Mouse (Mus musculus): ENCODE measurements at regions not wholly inside any gene's neighbourhood (a gene's known extent, or its start where the extent isn't known, plus 50 kb on each side); places are given as distances from the start of the nearest gene placed in this dataset.
"Not testable (repeated sequence)": the region's sequence is repeated elsewhere in the genome, so short reads cannot be mapped to it uniquely, and the experiment has no call there.

- in situ Hi-C loops (cut with MboI; ENCODE audit: low pct_ligation_motif_present, low pct_unique_long_range_greater_than_20kb, low sequenced_read_pairs) (no loop called here), dilution Hi-C loops (cut with MboI; ENCODE audit: extremely low pct_ligation_motif_present, extremely low pct_unique_long_range_greater_than_20kb, low sequenced_read_pairs) (no loop called here)
- TF ChIP-seq ETS1 (conservative IDR thresholded peaks at IDR 0.05; ENCODE audit: low read depth, low read length) (no peak), IRF4 (IDR thresholded peaks at IDR 0.05; ENCODE audit: low read depth, low read length) (no peak), ZMIZ1 (IDR thresholded peaks at IDR 0.05; ENCODE audit: low read depth, low read length) (no peak), RCOR1 (conservative IDR thresholded peaks at IDR 0.05; ENCODE audit: low read depth, low read length) (no peak), MEF2A (IDR thresholded peaks at IDR 0.05; ENCODE audit: borderline replicate concordance, low read depth, low read length) (no peak), POLR2AphosphoS2 (IDR thresholded peaks at IDR 0.05; ENCODE audit: low read depth, low read length) (no peak), UBTF (IDR thresholded peaks at IDR 0.05; ENCODE audit: low read depth, low read length) (no peak), MAFK (IDR thresholded peaks at IDR 0.05; ENCODE audit: insufficient replicate concordance, low read length) (no peak), SIN3A (IDR thresholded peaks at IDR 0.05; ENCODE audit: low read length) (no peak), KAT2A (IDR thresholded peaks at IDR 0.05; ENCODE audit: insufficient replicate concordance, low read length) (no peak), BHLHE40 (IDR thresholded peaks at IDR 0.05; ENCODE audit: low read depth, low read length) (no peak), E2F4 (IDR thresholded peaks at IDR 0.05; ENCODE audit: insufficient replicate concordance, low read depth, low read length) (no peak), MAZ (IDR thresholded peaks at IDR 0.05; ENCODE audit: low read depth, low read length) (no peak), CTCF (conservative IDR thresholded peaks at IDR 0.05 in 1 of 2, IDR thresholded peaks at IDR 0.05 in 1 of 2; ENCODE audit: low read depth in 2 of 2, low read length in 2 of 2) (no peak), MAX (IDR thresholded peaks at IDR 0.05; ENCODE audit: low read length) (no peak), TCF12 (IDR thresholded peaks at IDR 0.05; ENCODE audit: low read depth, low read length) (no peak), HCFC1 (IDR thresholded peaks at IDR 0.05; ENCODE audit: low read depth, low read length) (no peak), NELFE (IDR thresholded peaks at IDR 0.05; ENCODE audit: low read depth, low read length) (no peak)
- peaks cover 8% of the 10 kb centered on the region for H3K9me3 ChIP-seq (replicated peaks; ENCODE audit: low read length)
- no peaks in the 10 kb centered on the region for H3K36me3 ChIP-seq (replicated peaks in 1 of 2; ENCODE audit: control insufficient read depth in 1 of 2, insufficient read depth in 1 of 2, low read length in 1 of 2)
- H3K27me3 ChIP-seq (replicated peaks), result no peaks in the 10 kb centered on the region
- H3K4me1 ChIP-seq (ENCODE audit: control insufficient read depth in 1 of 2, insufficient read depth in 2 of 2), result no peaks in the 10 kb centered on the region
- no peaks in the 10 kb centered on the region for H3K79me2 ChIP-seq (replicated peaks; ENCODE audit: control insufficient read depth, extremely low read depth, insufficient read depth, poor library complexity, severe bottlenecking)
- H3K27ac ChIP-seq (ENCODE audit: insufficient read depth, low read depth), result no peak overlapping the region
- DNase-seq (ENCODE audit: extremely low read depth), result no peak
- H3K9ac ChIP-seq (ENCODE audit: insufficient read depth, low read depth), result no peak overlapping the region
- H3K4me3 ChIP-seq (replicated peaks in 1 of 3; ENCODE audit: low read depth in 2 of 3, low read length in 2 of 3, poor library complexity in 1 of 3), result no peak overlapping the region
- no peak overlapping the region for H3K4me2 ChIP-seq (ENCODE audit: insufficient read depth, low read depth, poor library complexity, severe bottlenecking)
Observed at GRCm38 (mm10) chr15:38433386-38433785, 1008.0 kb downstream of the 4930447A16Rik start.

- in situ Hi-C loops (cut with MboI; ENCODE audit: low pct_ligation_motif_present, low pct_unique_long_range_greater_than_20kb, low sequenced_read_pairs); dilution Hi-C loops (cut with MboI; ENCODE audit: extremely low pct_ligation_motif_present, extremely low pct_unique_long_range_greater_than_20kb, low sequenced_read_pairs); H3K36me3 ChIP-seq (replicated peaks in 1 of 2; ENCODE audit: control insufficient read depth in 1 of 2, insufficient read depth in 1 of 2, low read length in 1 of 2): not testable (repeated sequence)
Observed at GRCm38 (mm10) chr15:38434239-38434638, 1008.9 kb downstream of the 4930447A16Rik start.

More at GRCm38 (mm10) chr15:38434239-38434638, 1008.9 kb downstream of the 4930447A16Rik start:
- not testable (repeated sequence) for DNase-seq (ENCODE audit: extremely low read depth); H3K27ac ChIP-seq (ENCODE audit: insufficient read depth, low read depth); H3K79me2 ChIP-seq (replicated peaks; ENCODE audit: control insufficient read depth, extremely low read depth, insufficient read depth, poor library complexity, severe bottlenecking); H3K9ac ChIP-seq (ENCODE audit: insufficient read depth, low read depth); H3K27me3 ChIP-seq (replicated peaks); H3K4me1 ChIP-seq (ENCODE audit: control insufficient read depth in 1 of 2, insufficient read depth in 2 of 2); H3K4me2 ChIP-seq (ENCODE audit: insufficient read depth, low read depth, poor library complexity, severe bottlenecking); H3K4me3 ChIP-seq (replicated peaks in 1 of 3; ENCODE audit: low read depth in 2 of 3, low read length in 2 of 3, poor library complexity in 1 of 3); H3K9me3 ChIP-seq (replicated peaks; ENCODE audit: low read length)

Data from CH12.LX (cell line).